Mouse (Mus musculus) left cerebral cortex, adult 2 months (tissue): ENCODE measurements around the gene Hunk. TPM values are rescaled to one million over a fixed set of nuclear protein-coding genes. Genes with fewer than 3 reads are reported as not detected.

ENCODE experiments used
- DNase-seq, 2 experiments: peaks; one replicate each; pipeline ENCODE4 v3.0.0; 2021 to 2022; ENCODE audit warnings: low spot score in 2 of 2, mixed read lengths in 1 of 2; ENCODE audit errors: extremely low spot score in 1 of 2
- H3K27ac ChIP-seq: fragments of 200-600 bp; 2 replicates; pipeline ENCODE4 v1.8.1; 2022
- H3K4me3 ChIP-seq: fragments of 200-600 bp; 2 replicates; pipeline ENCODE4 v1.8.1; 2022
- CTCF ChIP-seq: fragments of 200-600 bp; IDR thresholded peaks from 2 replicates; pipeline ENCODE4 v1.8.1; 2022; ENCODE audit warnings: antibody characterized with exemption, mild to moderate bottlenecking, moderate library complexity
- intact Hi-C: fragments of 180-260 bp; cut with DNase I; formaldehyde crosslinking; loops from one replicate; pipeline ENCODE4 v1.15.1; 2025
- long read RNA-seq, 2 experiments: library from polyadenylated mRNA; stranded (forward); transcript quantifications; one replicate each; pipeline ENCODE4 v2.0.0; 2021; ENCODE audit warnings: borderline mapping rate in 2 of 2
- total RNA-seq, 2 experiments: library from RNA; stranded (reverse); gene quantifications; 2 replicates each; pipeline ENCODE4 v1.2.3; 2021

Hunk gene
- 10 to 100 TPM; 14.1 to 27.2 TPM for total RNA-seq
- long read RNA-seq, experiment 1, full-length matches to known transcripts = 31 of 46 reads
- long read RNA-seq, experiment 1, partial matches to known transcripts = 10 of 46 reads
- long read RNA-seq, experiment 1, other reads (novel, unspliced or antisense) = 5 of 46 reads
- long read RNA-seq, experiment 2, full-length matches to known transcripts = 23 of 34 reads
- long read RNA-seq, experiment 2, partial matches to known transcripts = 8 of 34 reads
- long read RNA-seq, experiment 2, other reads (novel, unspliced or antisense) = 3 of 34 reads

DNA sequence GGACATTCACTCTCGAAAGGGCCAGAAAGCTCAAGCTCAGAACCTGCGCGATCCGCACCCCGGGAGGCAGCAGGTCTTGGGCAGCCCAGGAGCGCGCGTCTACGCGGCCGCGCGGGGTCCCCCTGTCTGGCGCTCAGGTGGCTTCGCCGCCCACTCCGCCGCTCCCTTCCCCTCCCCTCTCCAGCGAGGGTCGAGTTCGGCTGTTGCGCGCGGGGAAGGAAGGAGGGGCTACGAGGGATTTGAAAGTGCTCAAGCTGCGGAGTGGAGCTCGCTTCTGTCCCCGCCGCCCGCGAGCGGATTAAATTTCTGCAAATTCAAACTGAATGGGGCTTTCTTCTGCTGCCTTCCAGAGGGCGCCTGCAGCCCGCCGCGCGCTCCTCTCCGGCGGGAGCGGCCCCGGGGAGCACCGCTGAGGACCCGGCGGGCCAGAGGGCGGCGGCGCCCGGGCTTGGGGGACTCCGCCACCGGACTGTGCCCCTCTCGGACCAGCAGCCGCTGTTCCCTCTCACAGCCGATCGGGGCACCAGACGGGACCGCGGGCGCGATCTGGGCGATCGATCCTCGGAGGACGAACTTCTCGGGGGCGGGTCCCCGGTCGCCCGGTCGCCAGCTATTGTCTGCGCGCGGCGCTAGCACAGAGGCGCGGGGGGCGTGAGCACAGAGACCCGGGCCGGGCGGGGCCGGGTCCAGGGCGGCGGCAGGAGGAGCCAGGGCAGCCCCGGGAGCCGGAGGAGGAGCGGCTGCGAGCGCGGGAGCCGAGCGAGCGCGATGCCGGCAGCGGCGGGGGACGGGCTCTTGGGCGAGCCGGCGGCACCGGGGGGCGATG is at the start of gene Hunk:
Hunk (plus strand) TSS at position 326 of the 826 bp plus-strand sequence.
- peak; percentile 60 to 62 for DNase-seq
- peak within 1 kb of the TSS; percentile 90 for H3K4me3 ChIP-seq
- peak within 1 kb of the TSS; percentile 72 for H3K27ac ChIP-seq
- TF ChIP-seq CTCF = peak; percentile 12
- intact Hi-C loops = loop anchor here (5.0 kb wide), 2 partner anchors 66 to 111 kb away; no protein-coding TSS in a partner anchor

DNA sequence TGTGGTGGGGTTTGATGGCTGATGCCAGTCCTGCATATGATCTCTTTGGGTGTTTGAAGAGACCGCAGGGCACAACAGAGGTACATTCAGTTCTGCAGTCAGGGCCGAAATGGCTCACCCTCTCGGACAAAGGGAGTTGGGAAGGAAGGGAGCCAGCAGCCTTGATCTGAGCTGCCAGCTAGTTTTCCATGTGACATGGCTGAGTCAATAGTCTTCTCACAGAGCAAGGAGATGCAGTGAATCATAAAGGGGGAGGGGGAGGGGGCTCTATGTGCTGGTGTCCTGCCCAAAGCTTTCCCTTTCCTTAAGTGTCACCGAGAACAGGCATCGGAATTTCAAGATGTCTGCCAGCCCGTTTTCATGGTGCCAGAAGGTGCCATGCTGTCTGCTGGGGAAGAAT is 46.8 kb upstream of the Hunk start:
- no peak overlapping the region for H3K4me3 ChIP-seq
- intact Hi-C loops = no loop called here
- TF ChIP-seq CTCF = no peak
- H3K27ac ChIP-seq = no peak overlapping the region
- DNase-seq = no peak

DNA sequence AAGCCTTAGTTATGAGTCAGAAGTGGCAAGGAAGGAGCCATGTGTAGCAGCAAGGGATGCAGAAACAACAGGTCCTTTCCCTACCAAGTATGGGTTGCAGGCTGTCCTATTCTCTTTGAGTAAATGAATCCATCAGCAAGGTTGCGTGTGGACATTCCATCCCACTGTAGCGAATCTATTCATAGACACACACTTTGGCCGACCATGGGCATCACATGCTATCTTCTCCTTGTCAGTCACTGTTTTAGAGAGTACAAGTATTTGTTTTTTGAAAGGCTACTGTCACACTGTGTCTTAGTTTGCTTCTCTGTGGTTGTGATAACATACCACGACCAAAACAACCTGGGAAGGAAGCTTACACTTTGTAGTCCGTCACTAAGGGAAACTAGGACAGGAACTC is 44.7 kb upstream of the Hunk start:
- no peak for DNase-seq
- Histone ChIP-seq H3K4me3 (no peak overlapping the region), H3K27ac (no peak overlapping the region)
- intact Hi-C loops = no loop called here
- no peak for TF ChIP-seq CTCF

DNA sequence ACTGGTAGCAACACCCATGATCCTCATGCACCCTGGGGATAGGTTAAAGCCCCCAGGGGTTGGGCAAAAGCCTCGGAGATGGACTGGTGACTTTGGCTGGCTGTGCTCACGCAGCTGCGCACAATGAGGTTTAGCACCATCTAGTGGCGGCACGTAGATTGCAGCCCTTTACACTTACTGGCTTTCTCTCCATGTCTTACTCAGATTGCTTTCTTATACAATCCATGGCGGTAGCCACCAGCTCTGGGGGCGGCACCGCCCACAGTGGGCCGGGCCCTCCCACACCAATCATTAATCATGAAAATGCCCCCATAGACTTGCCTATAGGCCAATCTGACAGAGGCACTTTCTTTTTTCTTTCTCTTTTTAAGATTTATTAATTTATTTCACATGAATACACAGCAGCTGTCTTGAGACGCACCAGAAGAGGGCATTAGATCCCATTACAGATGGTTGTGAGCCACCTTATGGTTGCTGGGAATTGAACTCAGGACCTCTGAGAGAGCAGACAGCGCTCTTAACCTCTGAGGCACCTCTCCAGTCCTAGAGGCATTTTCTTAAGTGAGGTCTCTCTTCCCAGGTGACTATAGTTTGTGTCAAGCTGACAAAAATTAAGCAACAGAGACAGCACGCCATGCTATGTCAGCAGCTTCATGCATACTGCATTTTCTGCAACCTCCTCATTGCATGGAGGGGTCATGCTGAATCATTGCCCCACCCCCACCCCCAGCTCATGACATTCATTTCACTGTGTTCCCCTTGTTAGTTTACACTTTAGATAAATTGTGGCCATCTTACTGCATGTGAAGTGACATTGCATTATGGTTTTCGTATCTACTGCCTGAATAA is 35.9 kb upstream of the Hunk start:
- intact Hi-C loops = no loop called here
- no peak overlapping the region for H3K27ac ChIP-seq

DNA sequence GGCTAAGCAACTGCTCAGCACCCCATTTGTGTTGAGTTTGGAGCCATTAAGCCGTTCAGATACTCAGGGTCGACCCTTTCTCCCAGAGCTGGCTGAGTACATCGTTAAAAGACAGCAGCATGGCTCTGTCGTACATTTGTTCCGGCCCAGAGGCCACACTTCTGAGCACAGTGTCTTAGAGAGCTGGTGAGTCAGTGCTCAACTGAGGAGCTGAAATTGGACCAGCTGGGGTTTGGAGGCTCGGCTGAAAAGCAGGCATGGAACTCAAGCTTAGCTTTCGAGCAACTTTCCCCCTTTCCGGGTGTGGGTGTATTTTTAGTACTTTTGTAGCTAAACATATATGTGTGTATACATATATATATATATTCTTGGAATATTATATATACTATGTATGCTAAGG is 34.1 kb upstream of the Hunk start:
- no peak overlapping the region for H3K4me3 ChIP-seq
- no peak for TF ChIP-seq CTCF
- intact Hi-C loops = loop anchor here (2.0 kb wide), 1 partner anchor 23 kb away; no protein-coding TSS in a partner anchor
- H3K27ac ChIP-seq = peak overlapping the region; percentile 1; the same call in 1 of the 2 replicates
- peak; percentile 21 to 42 for DNase-seq

More for the DNA sequence above, 35.9 kb upstream of the Hunk start:
- peak; percentile 51 for TF ChIP-seq CTCF
- H3K4me3 ChIP-seq = no peak overlapping the region
- DNase-seq = peak; percentile 56 to 63

DNA sequence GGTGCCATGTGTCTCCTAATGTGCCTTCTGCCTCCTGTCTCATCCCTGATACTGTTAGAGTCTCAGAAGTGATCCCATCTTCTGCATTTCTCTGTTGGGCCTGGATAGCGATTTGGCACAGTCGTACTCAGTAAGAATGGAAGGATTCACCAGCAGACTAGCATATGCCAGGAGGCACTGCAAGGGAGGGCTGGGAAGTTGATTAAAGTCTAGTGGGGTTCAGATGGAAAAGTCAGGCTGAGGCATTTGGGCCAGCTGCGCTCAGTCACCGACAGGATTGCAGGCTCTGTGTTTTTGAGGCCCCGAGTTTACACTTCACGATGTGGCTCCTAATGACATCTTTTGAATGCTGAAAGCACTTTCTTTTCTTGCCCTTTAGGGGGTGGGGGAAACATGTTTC is 33.1 kb upstream of the Hunk start:
- no peak overlapping the region for H3K4me3 ChIP-seq
- H3K27ac ChIP-seq = 0 out of 2 replicates have a peak overlapping the region, but pooled peaks have one; percentile 44
- no peak for TF ChIP-seq CTCF
- no peak for DNase-seq
- intact Hi-C loops = loop anchor here (2.0 kb wide), 1 partner anchor 24 kb away; no protein-coding TSS in a partner anchor

GRCm38 (mm10) chr16:90353156-90353555 is 32.7 kb upstream of the Hunk start:
- intact Hi-C loops = loop anchor here (2.0 kb wide), 1 partner anchor 24 kb away; no protein-coding TSS in a partner anchor
- Histone ChIP-seq H3K4me3 (no peak overlapping the region), H3K27ac (no peak overlapping the region)
- TF ChIP-seq CTCF = no peak
- no peak for DNase-seq

DNA sequence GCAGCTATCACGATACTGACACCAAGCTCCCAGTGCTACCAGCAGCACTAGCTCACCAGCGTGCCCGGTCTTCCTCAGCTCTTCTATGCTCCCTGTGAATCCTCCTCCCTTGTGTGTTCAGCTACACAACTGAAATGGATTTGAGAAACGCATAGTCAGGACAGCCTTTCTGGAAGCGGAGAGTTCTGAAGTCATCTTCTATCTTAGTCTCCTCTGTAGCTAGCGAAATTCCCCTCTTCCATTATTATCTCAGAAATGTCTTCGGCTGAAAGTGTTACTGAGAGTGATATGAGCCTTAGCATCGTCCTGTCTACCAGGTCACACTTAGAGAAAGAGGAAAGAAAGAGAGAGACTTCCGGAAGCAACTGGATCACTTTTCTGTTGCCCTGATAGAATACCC is 26.5 kb upstream of the Hunk start:
- no peak for TF ChIP-seq CTCF
- H3K27ac ChIP-seq = no peak overlapping the region
- no peak overlapping the region for H3K4me3 ChIP-seq
- no peak for DNase-seq
- intact Hi-C loops = no loop called here

GRCm38 (mm10) chr16:90359750-90360149 is 26.1 kb upstream of the Hunk start:
- intact Hi-C loops = no loop called here
- H3K4me3 ChIP-seq = no peak overlapping the region
- no peak overlapping the region for H3K27ac ChIP-seq
- no peak for TF ChIP-seq CTCF
- no peak for DNase-seq

DNA sequence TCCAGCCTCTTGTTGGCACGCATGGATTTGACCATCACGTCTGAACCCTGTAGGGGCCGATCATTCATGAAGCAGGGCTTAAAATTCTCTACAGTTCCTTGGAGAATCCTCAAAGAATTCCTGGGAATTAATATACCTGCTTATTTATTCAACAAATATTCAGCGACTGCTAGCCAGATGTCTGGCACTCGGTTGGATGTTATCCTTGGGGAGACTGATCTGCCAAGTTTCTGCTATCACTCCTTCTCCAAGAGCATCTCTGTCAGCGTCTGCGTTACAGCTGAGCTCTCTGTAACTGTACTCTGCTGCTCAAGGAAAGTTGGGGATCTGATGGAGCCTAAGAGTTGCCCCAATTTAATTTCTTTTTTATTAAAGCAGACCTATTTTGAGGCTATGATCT is 25.5 kb upstream of the Hunk start:
- no peak for DNase-seq
- intact Hi-C loops = no loop called here
- H3K4me3 ChIP-seq = no peak overlapping the region
- no peak for TF ChIP-seq CTCF
- H3K27ac ChIP-seq = no peak overlapping the region

DNA sequence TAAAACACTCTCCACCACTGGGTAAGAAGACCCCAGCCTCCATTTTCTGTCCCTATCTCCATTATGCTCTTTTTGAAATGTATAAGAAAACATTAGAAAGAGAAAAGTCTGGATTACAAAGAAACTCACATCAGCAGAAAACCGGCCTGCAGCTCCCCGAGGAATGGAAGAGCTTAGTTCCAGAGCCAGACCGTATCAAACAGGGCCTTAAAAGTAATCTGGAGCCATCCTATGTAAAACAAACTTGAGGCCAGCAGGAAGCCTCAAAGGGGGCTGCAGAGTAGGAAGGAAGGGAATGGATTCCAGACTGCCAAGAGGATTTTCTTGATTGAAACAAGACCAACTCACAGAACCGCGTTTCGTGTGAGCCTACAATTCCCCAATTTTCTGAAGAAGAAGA is 22.9 kb upstream of the Hunk start:
- Histone ChIP-seq H3K4me3 (no peak overlapping the region), H3K27ac (no peak overlapping the region)
- DNase-seq = no peak
- intact Hi-C loops = no loop called here
- no peak for TF ChIP-seq CTCF
